Mouse (Mus musculus) intestine, embryonic 16.5 days (tissue): ENCODE results near the gene Gm29427. TPM values are rescaled to one million over a fixed set of nuclear protein-coding genes. Genes with fewer than 3 reads are reported as not detected.
"Not testable (repeated sequence)": the region's sequence is repeated elsewhere in the genome, so short reads cannot be mapped to it uniquely, and the experiment has no call there.

Experiments
- ATAC-seq: fragments of 200-750 bp; cut with Nextera tagmentation; 2 replicates; pipeline ENCODE4 v1.8.0; 2017; ENCODE audit warnings: moderate TSS enrichment, moderate library complexity
- H3K27ac ChIP-seq: fragments of 300-500 bp; sonication (generic); 2 replicates; pipeline ENCODE4 v1.5.1; 2014; ENCODE audit warnings: mild to moderate bottlenecking, low read length
- H3K27me3 ChIP-seq: fragments of 300-500 bp; sonication (generic); replicated peaks from 2 replicates; pipeline ENCODE4 v1.6.1; 2014; ENCODE audit warnings: low read length, control low read depth, mixed read lengths; ENCODE audit not compliant: control insufficient read depth, insufficient read depth
- H3K36me3 ChIP-seq: fragments of 300-500 bp; sonication (generic); 2 replicates; pipeline ENCODE4 v1.6.1; 2014; ENCODE audit warnings: low read length, control low read depth; ENCODE audit not compliant: control insufficient read depth, insufficient read depth
- H3K4me1 ChIP-seq: fragments of 300-500 bp; sonication (generic); 2 replicates; pipeline ENCODE4 v1.6.1; 2014; ENCODE audit warnings: low read length, control low read depth, mixed read lengths; ENCODE audit not compliant: control insufficient read depth, insufficient read depth
- H3K4me2 ChIP-seq: fragments of 300-500 bp; sonication (generic); 2 replicates; pipeline ENCODE4 v1.6.1; 2014; ENCODE audit warnings: low read depth, low read length, control low read depth
- H3K4me3 ChIP-seq: fragments of 300-500 bp; sonication (generic); 2 replicates; pipeline ENCODE4 v1.5.1; 2014; ENCODE audit warnings: mild to moderate bottlenecking, low read length
- H3K9ac ChIP-seq: fragments of 300-500 bp; sonication (generic); 2 replicates; pipeline ENCODE4 v1.6.1; 2014; ENCODE audit warnings: low read depth, low read length
- H3K9me3 ChIP-seq: fragments of 300-500 bp; sonication (generic); 2 replicates; pipeline ENCODE4 v1.6.1; 2016; ENCODE audit warnings: low read length, control low read depth; ENCODE audit not compliant: control insufficient read depth
- WGBS: fragments of 180-500 bp; shearing (Covaris S2); extraction: QIAGEN DNeasy Blood & Tissue Kit; methylation state at CpG from one replicate; pipeline ENCODE4 v1.1.7; 2014; 5-methylcytosine and 5-hydroxymethylcytosine counted together
- polyA plus RNA-seq: library from polyadenylated mRNA; unstranded; fragments of >200 nt; fragmentation: Nextera tagmentation; extraction: Ambion mirVana; gene quantifications from 2 replicates; pipeline ENCODE4 v1.2.1, GENCODE M21; 2015

Gene Gm29427
- polyA plus RNA-seq, 1 experiment from 2014 or later: 0.07 TPM

GRCm38 (mm10) chr1:130683905-130684304, 31.7 kb downstream of the Gm29427 start:
- Histone ChIP-seq H3K36me3 (no peaks in the 10 kb centered on the region), H3K4me2 (no peak overlapping the region), H3K27ac (no peak overlapping the region), H3K9me3 (no peaks in the 10 kb centered on the region), H3K4me1 (peaks cover 14% of the 10 kb centered on the region), H3K9ac (no peak overlapping the region), H3K4me3 (no peak overlapping the region), H3K27me3 (no peaks in the 10 kb centered on the region)
- ATAC-seq: no peak
- WGBS: 53% methylated on average over 1 of the region's 1 CpGs

GRCm38 (mm10) chr1:130681656-130682413, 33.8 kb downstream of the Gm29427 start:
- WGBS: 49% methylated on average over 6 of the region's 6 CpGs
- no peak overlapping the region for H3K9ac ChIP-seq
- no peak overlapping the region for H3K4me3 ChIP-seq
- H3K9me3 ChIP-seq: no peaks in the 10 kb centered on the region
- H3K4me1 ChIP-seq: peaks cover 14% of the 10 kb centered on the region
- ATAC-seq: peak; percentile 88
- peak overlapping the region; percentile 91 for H3K27ac ChIP-seq
- no peaks in the 10 kb centered on the region for H3K27me3 ChIP-seq
- H3K4me2 ChIP-seq: no peak overlapping the region
- no peaks in the 10 kb centered on the region for H3K36me3 ChIP-seq

GRCm38 (mm10) chr1:130681075-130681474, 34.5 kb downstream of the Gm29427 start:
- Histone ChIP-seq H3K9ac (no peak overlapping the region), H3K4me3 (no peak overlapping the region), H3K36me3 (no peaks in the 10 kb centered on the region), H3K27ac (peak overlapping the region; percentile 89), H3K4me2 (no peak overlapping the region), H3K27me3 (no peaks in the 10 kb centered on the region), H3K9me3 (no peaks in the 10 kb centered on the region), H3K4me1 (peaks cover 14% of the 10 kb centered on the region)
- ATAC-seq: peak; percentile 77
- 48% methylated on average over 2 of the region's 2 CpGs for WGBS

GRCm38 (mm10) chr1:130678551-130678950, 37.0 kb downstream of the Gm29427 start:
- no peak overlapping the region for H3K27ac ChIP-seq
- H3K36me3 ChIP-seq: no peaks in the 10 kb centered on the region
- peaks cover 11% of the 10 kb centered on the region for H3K4me1 ChIP-seq
- no peaks in the 10 kb centered on the region for H3K27me3 ChIP-seq
- no peaks in the 10 kb centered on the region for H3K9me3 ChIP-seq
- ATAC-seq: no peak
- no peak overlapping the region for H3K4me3 ChIP-seq
- H3K9ac ChIP-seq: no peak overlapping the region
- 75% methylated on average over 2 of the region's 2 CpGs for WGBS
- H3K4me2 ChIP-seq: no peak overlapping the region

- H3K27me3 ChIP-seq, H3K4me3 ChIP-seq, H3K36me3 ChIP-seq, H3K4me1 ChIP-seq, ATAC-seq, H3K27ac ChIP-seq, H3K9ac ChIP-seq, H3K4me2 ChIP-seq, H3K9me3 ChIP-seq: not testable (repeated sequence)
- 87% methylated on average over 5 of the region's 5 CpGs for WGBS
These were observed 52.0 kb downstream of the Gm29427 start for GRCm38 (mm10) chr1:130663576-130663975.

- no peaks in the 10 kb centered on the region for H3K36me3 ChIP-seq
- WGBS: 46% methylated on average over 3 of the region's 3 CpGs
- H3K27me3 ChIP-seq: no peaks in the 10 kb centered on the region
- H3K4me2 ChIP-seq: no peak within 1 kb of the TSS
- 0 out of 2 replicates have a peak, but pooled peaks cover 2% of the 10 kb centered on the region for H3K4me1 ChIP-seq
- no peak within 1 kb of the TSS for H3K9ac ChIP-seq
- H3K27ac ChIP-seq: no peak within 1 kb of the TSS
- no peaks in the 10 kb centered on the region for H3K9me3 ChIP-seq
- ATAC-seq: peak; percentile 83
- H3K4me3 ChIP-seq: no peak within 1 kb of the TSS
These were observed 54.1 kb downstream of the Gm29427 start, which contains the start of gene C4bp for GRCm38 (mm10) chr1:130661454-130661853. C4bp (minus strand) TSS chr1:130661632.

GRCm38 (mm10) chr1:130659641-130660040, 56.0 kb downstream of the Gm29427 start:
- H3K27ac ChIP-seq, H3K4me1 ChIP-seq, H3K9ac ChIP-seq, H3K4me3 ChIP-seq, H3K9me3 ChIP-seq, H3K27me3 ChIP-seq, H3K36me3 ChIP-seq, H3K4me2 ChIP-seq, ATAC-seq: not testable (repeated sequence)
- WGBS: 30% methylated on average over 5 of the region's 5 CpGs

GRCm38 (mm10) chr1:130644103-130644502, 71.5 kb downstream of the Gm29427 start:
- no peak for ATAC-seq
- no peak overlapping the region for H3K9ac ChIP-seq
- 55% methylated on average over 4 of the region's 4 CpGs for WGBS
- no peak overlapping the region for H3K4me3 ChIP-seq
- H3K36me3 ChIP-seq: no peaks in the 10 kb centered on the region
- no peak overlapping the region for H3K4me2 ChIP-seq
- 0 out of 2 replicates have a peak, but pooled peaks cover 2% of the 10 kb centered on the region for H3K4me1 ChIP-seq
- no peak overlapping the region for H3K27ac ChIP-seq
- H3K27me3 ChIP-seq: no peaks in the 10 kb centered on the region
- H3K9me3 ChIP-seq: no peaks in the 10 kb centered on the region

- peak; percentile 71 for ATAC-seq
- Histone ChIP-seq H3K36me3 (no peaks in the 10 kb centered on the region), H3K9me3 (no peaks in the 10 kb centered on the region), H3K4me1 (0 out of 2 replicates have a peak, but pooled peaks cover 2% of the 10 kb centered on the region), H3K4me3 (no peak overlapping the region), H3K27ac (no peak overlapping the region), H3K27me3 (no peaks in the 10 kb centered on the region), H3K9ac (no peak overlapping the region), H3K4me2 (no peak overlapping the region)
These were observed 74.6 kb downstream of the Gm29427 start for GRCm38 (mm10) chr1:130640967-130641366.
